Mouse (Mus musculus): Measurements from ENCODE around the gene Rbm42. TPM values are rescaled to one million over a fixed set of nuclear protein-coding genes. Genes with fewer than 3 reads are reported as not detected.

Gene Rbm42
- total and polyA plus RNA-seq, 2 experiments from 2014 or later = 71.3 to 93.4 TPM

- Histone ChIP-seq H3K9ac (replicated peaks; ENCODE audit: low read depth, low read length) (no peak overlapping the region), H3K4me2 (ENCODE audit: low read depth, low read length) (no peak overlapping the region), H3K27ac (ENCODE audit: low read depth) (no peak overlapping the region), H3K36me3 (replicated peaks; ENCODE audit: control insufficient read depth, insufficient read depth, low read length) (peaks cover 66% of the 10 kb centered on the region), H3K27me3 (ENCODE audit: control insufficient read depth, insufficient read depth, low read length) (no peaks in the 10 kb centered on the region), H3K9me3 (replicated peaks; ENCODE audit: control insufficient read depth, low read length) (no peaks in the 10 kb centered on the region), H3K4me3 (ENCODE audit: low read depth, low read length) (no peak overlapping the region), H3K4me1 (ENCODE audit: control insufficient read depth, insufficient read depth) (no peaks in the 10 kb centered on the region)
- TF ChIP-seq EP300 (IDR thresholded peaks at IDR 0.05; ENCODE audit: low read depth) = no peak
- no peak for TF ChIP-seq CTCF (IDR thresholded peaks at IDR 0.05; ENCODE audit: low read depth)
- no peak for DNase-seq (ENCODE audit: low spot score)
- ATAC-seq (ENCODE audit: insufficient read depth, low read depth) = no peak
- WGBS = 91% methylated on average over 9 of the region's 9 CpGs
Observed at GRCm38 (mm10) chr7:30618658-30619057, 31.5 kb downstream of the Rbm42 start.

DNA sequence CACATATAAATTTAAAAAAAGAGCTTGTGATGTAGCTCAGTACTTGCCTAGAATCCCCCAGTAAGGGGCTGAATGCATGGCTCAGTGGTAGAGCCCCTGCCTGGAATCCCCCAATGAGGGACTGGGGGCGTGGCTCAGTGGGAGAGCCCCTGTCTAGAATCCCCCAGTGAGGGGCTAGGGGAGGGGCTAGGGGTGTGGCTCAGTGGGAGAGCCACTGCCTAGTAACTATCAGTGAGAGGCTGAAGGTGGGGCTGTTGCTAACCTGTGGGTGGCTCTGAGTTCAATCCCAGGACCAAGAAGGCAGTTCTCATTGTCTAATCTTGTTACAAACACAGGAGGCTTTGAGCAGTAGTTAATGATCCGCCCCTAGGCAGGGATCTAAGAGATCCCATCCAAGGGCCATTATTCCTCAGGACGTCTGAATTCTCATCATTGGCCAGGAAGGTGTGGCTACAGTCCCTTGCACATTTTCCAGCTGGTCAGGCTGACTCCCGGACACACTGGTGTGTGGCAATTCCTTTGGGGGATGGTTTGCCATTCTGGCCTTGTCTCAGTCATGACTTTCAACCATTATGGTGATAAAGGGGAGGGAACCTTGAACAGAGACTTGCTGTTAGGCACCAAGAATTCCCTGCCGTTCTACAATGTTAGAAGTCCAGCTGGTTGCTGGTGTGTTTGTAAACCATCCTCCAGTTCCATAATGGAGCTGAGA, 34.9 kb downstream of the Rbm42 start:
- H3K27me3 ChIP-seq (ENCODE audit: control insufficient read depth, insufficient read depth, low read length) = no peaks in the 10 kb centered on the region
- no peak for TF ChIP-seq EP300 (IDR thresholded peaks at IDR 0.05; ENCODE audit: low read depth)
- TF ChIP-seq CTCF (IDR thresholded peaks at IDR 0.05; ENCODE audit: low read depth) = no peak
- no peak overlapping the region for H3K4me3 ChIP-seq (ENCODE audit: low read depth, low read length)
- no peaks in the 10 kb centered on the region for H3K9me3 ChIP-seq (replicated peaks; ENCODE audit: control insufficient read depth, low read length)
- H3K27ac ChIP-seq (ENCODE audit: low read depth) = no peak overlapping the region
- no peak overlapping the region for H3K9ac ChIP-seq (replicated peaks; ENCODE audit: low read depth, low read length)
- no peak for DNase-seq (ENCODE audit: low spot score)
- peaks cover 39% of the 10 kb centered on the region for H3K36me3 ChIP-seq (replicated peaks; ENCODE audit: control insufficient read depth, insufficient read depth, low read length)
- WGBS = 53% methylated on average over 5 of the region's 5 CpGs
- no peak for ATAC-seq (ENCODE audit: insufficient read depth, low read depth)
- H3K4me1 ChIP-seq (ENCODE audit: control insufficient read depth, insufficient read depth) = peaks cover 5% of the 10 kb centered on the region; the same call in 1 of the 2 replicates
- no peak overlapping the region for H3K4me2 ChIP-seq (ENCODE audit: low read depth, low read length)

- WGBS = 81% methylated on average over 2 of the region's 2 CpGs
- Histone ChIP-seq H3K4me3 (ENCODE audit: low read depth, low read length) (no peak overlapping the region), H3K9ac (replicated peaks; ENCODE audit: low read depth, low read length) (no peak overlapping the region), H3K36me3 (replicated peaks; ENCODE audit: control insufficient read depth, insufficient read depth, low read length) (peaks cover 38% of the 10 kb centered on the region), H3K4me2 (ENCODE audit: low read depth, low read length) (no peak overlapping the region), H3K9me3 (replicated peaks; ENCODE audit: control insufficient read depth, low read length) (no peaks in the 10 kb centered on the region), H3K4me1 (ENCODE audit: control insufficient read depth, insufficient read depth) (peaks cover 8% of the 10 kb centered on the region; the same call in 1 of the 2 replicates), H3K27me3 (ENCODE audit: control insufficient read depth, insufficient read depth, low read length) (no peaks in the 10 kb centered on the region), H3K27ac (ENCODE audit: low read depth) (no peak overlapping the region)
- DNase-seq (ENCODE audit: low spot score) = no peak
- TF ChIP-seq CTCF (IDR thresholded peaks at IDR 0.05; ENCODE audit: low read depth) = peak; percentile 13; the same call in 1 of the 2 replicates
- TF ChIP-seq EP300 (IDR thresholded peaks at IDR 0.05; ENCODE audit: low read depth) = no peak
- ATAC-seq (ENCODE audit: insufficient read depth, low read depth) = no peak
Observed at GRCm38 (mm10) chr7:30614454-30614853, 35.7 kb downstream of the Rbm42 start.

GRCm38 (mm10) chr7:30613529-30614112, 36.5 kb downstream of the Rbm42 start:
- Histone ChIP-seq H3K36me3 (replicated peaks; ENCODE audit: control insufficient read depth, insufficient read depth, low read length) (peaks cover 29% of the 10 kb centered on the region), H3K4me3 (ENCODE audit: low read depth, low read length) (no peak overlapping the region), H3K9ac (replicated peaks; ENCODE audit: low read depth, low read length) (no peak overlapping the region), H3K27me3 (ENCODE audit: control insufficient read depth, insufficient read depth, low read length) (no peaks in the 10 kb centered on the region), H3K27ac (ENCODE audit: low read depth) (no peak overlapping the region), H3K9me3 (replicated peaks; ENCODE audit: control insufficient read depth, low read length) (no peaks in the 10 kb centered on the region), H3K4me1 (ENCODE audit: control insufficient read depth, insufficient read depth) (peaks cover 8% of the 10 kb centered on the region; the same call in 1 of the 2 replicates), H3K4me2 (ENCODE audit: low read depth, low read length) (no peak overlapping the region)
- TF ChIP-seq CTCF (IDR thresholded peaks at IDR 0.05; ENCODE audit: low read depth) = peak; percentile 59
- no peak for TF ChIP-seq EP300 (IDR thresholded peaks at IDR 0.05; ENCODE audit: low read depth)
- DNase-seq (ENCODE audit: low spot score) (peak; percentile 40), ATAC-seq (ENCODE audit: insufficient read depth, low read depth) (peak; percentile 33; the same call in 1 of the 2 replicates)
- WGBS = 21% methylated on average over 14 of the region's 14 CpGs

DNA sequence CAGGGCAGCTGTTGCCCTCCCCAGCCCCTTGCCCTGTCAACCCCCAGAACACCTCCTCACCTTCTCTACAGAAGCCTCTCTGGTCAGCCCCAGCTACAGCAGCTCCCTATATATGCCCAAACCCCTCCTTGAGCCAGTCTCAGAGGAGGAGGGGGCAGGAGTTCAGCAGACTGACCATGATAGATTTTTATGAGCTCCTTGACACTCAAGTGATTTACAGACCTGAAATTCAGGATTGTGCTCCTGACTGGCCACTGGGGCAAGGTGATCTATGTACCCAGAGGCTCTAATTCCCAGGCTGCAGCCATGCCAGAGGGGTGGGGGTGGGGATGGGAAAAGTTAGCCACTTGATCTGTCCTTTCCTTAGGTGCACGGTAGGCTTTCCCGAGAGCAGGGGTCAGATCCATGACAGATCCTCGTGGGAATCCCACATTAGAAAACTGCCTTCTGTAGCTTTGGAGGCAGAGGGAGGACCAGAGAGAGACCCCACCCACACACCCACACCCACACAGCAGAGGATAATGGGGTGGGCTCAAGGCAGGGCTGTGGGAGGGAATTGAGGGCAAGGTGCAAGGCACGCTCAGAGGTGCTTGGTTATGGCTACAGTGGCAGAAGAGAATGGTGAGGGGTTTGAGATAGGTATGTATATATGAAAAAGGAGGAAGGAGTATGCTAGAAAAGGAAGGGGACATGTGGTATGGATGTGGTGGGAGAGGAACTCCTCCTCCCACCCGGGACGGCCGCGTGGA, 37.3 kb downstream of the Rbm42 start, which contains the start of gene Upk1a:
Gene Upk1a, minus strand, starts transcription at position 194 of the 749 bp plus-strand sequence.
- Histone ChIP-seq H3K4me2 (ENCODE audit: low read depth, low read length) (no peak within 1 kb of the TSS), H3K4me1 (ENCODE audit: control insufficient read depth, insufficient read depth) (peaks cover 8% of the 10 kb centered on the region; the same call in 1 of the 2 replicates), H3K36me3 (replicated peaks; ENCODE audit: control insufficient read depth, insufficient read depth, low read length) (peaks cover 21% of the 10 kb centered on the region), H3K9ac (replicated peaks; ENCODE audit: low read depth, low read length) (no peak within 1 kb of the TSS), H3K9me3 (replicated peaks; ENCODE audit: control insufficient read depth, low read length) (no peaks in the 10 kb centered on the region), H3K27ac (ENCODE audit: low read depth) (no peak within 1 kb of the TSS), H3K4me3 (ENCODE audit: low read depth, low read length) (no peak within 1 kb of the TSS), H3K27me3 (ENCODE audit: control insufficient read depth, insufficient read depth, low read length) (no peaks in the 10 kb centered on the region)
- ATAC-seq (ENCODE audit: insufficient read depth, low read depth) (no peak), DNase-seq (ENCODE audit: low spot score) (no peak)
- 78% methylated on average over 8 of the region's 8 CpGs for WGBS
- TF ChIP-seq EP300 (IDR thresholded peaks at IDR 0.05; ENCODE audit: low read depth) (no peak), CTCF (IDR thresholded peaks at IDR 0.05; ENCODE audit: low read depth) (no peak)

Data from heart, postnatal 0 days (tissue).